Mouse (Mus musculus) small intestine, adult 2 months (tissue): ENCODE results near the gene Myom3.

Experiments used
- CTCF ChIP-seq: fragments of 200-500 bp; IDR thresholded peaks from 2 replicates; pipeline ENCODE4 v1.5.1; 2012; ENCODE audit warnings: low read depth, mild to moderate bottlenecking, control low read depth, inconsistent platforms, low read length, moderate library complexity, mixed read lengths; ENCODE audit not compliant: insufficient replicate concordance, insufficient read length; ENCODE audit errors: extremely low read depth
- POLR2A ChIP-seq: fragments of 200-500 bp; IDR thresholded peaks from 2 replicates; pipeline ENCODE4 v1.6.1; 2012; ENCODE audit warnings: low read depth, mild to moderate bottlenecking, control low read depth, inconsistent platforms, low read length, moderate library complexity

- TF ChIP-seq CTCF (peak; percentile 41; the same call in 1 of the 2 replicates), POLR2A (no peak)
These were observed 43.8 kb downstream of the Myom3 start for GRCm38 (mm10) chr4:135803299-135803698.
